Mouse (Mus musculus): ENCODE results near the gene Dhx30. TPM values are rescaled to one million over a fixed set of nuclear protein-coding genes. Genes with fewer than 3 reads are reported as not detected.

Dhx30 gene
- polyA plus RNA-seq, 1 experiment from 2014 or later = 106 TPM

- Histone ChIP-seq H3K27ac (no peak overlapping the region), H3K4me2 (no peak overlapping the region), H3K9me3 (no peaks in the 10 kb centered on the region), H3K4me3 (replicated peaks) (no peak overlapping the region), H3K9ac (no peak overlapping the region), H3K27me3 (replicated peaks) (no peaks in the 10 kb centered on the region), H3K4me1 (no peaks in the 10 kb centered on the region), H3K36me3 (peaks cover 25% of the 10 kb centered on the region)
- ATAC-seq (ENCODE audit: insufficient read depth, low FRiP score, low read depth) = no peak
- 77% methylated on average over 8 of the region's 8 CpGs for WGBS
Observed at GRCm38 (mm10) chr9:110037895-110038294, 79.7 kb downstream of the Dhx30 start.

GRCm38 (mm10) chr9:110035091-110035490 lies 82.5 kb downstream of the Dhx30 start:
- H3K4me2 ChIP-seq = no peak overlapping the region
- no peaks in the 10 kb centered on the region for H3K4me1 ChIP-seq
- H3K27ac ChIP-seq = no peak overlapping the region
- H3K4me3 ChIP-seq (replicated peaks) = no peak overlapping the region
- H3K9me3 ChIP-seq = no peaks in the 10 kb centered on the region
- no peak overlapping the region for H3K9ac ChIP-seq
- peaks cover 28% of the 10 kb centered on the region for H3K36me3 ChIP-seq
- no peaks in the 10 kb centered on the region for H3K27me3 ChIP-seq (replicated peaks)
- no peak for ATAC-seq (ENCODE audit: insufficient read depth, low FRiP score, low read depth)
- 87% methylated on average over 4 of the region's 4 CpGs for WGBS

Other genes with a start within 250 kb of the Dhx30 start
- 28.8 and 33.2 TPM in 2 replicates for gene Cdc25a, start 242.3 kb downstream of the Dhx30 start, polyA plus RNA-seq (2015; fragmentation: Nextera tagmentation; extraction: Ambion mirVana)
- gene Map4, start 186.4 kb downstream of the Dhx30 start, polyA plus RNA-seq (2015; fragmentation: Nextera tagmentation; extraction: Ambion mirVana) = 55.6 and 63.8 TPM in 2 replicates
- 94.3 and 99.5 TPM in 2 replicates for gene Smarcc1, start 122 bp downstream of the Dhx30 start, polyA plus RNA-seq (2015; fragmentation: Nextera tagmentation; extraction: Ambion mirVana)
- gene Cspg5, start 126.0 kb upstream of the Dhx30 start, polyA plus RNA-seq (2015; fragmentation: Nextera tagmentation; extraction: Ambion mirVana) = 4.3 and 5.1 TPM in 2 replicates
- 21.0 and 22.8 TPM in 2 replicates for gene Elp6, start 187.3 kb upstream of the Dhx30 start, polyA plus RNA-seq (2015; fragmentation: Nextera tagmentation; extraction: Ambion mirVana)
- gene Scap, start 215.5 kb upstream of the Dhx30 start, polyA plus RNA-seq (2015; fragmentation: Nextera tagmentation; extraction: Ambion mirVana) = 38.1 and 38.5 TPM in 2 replicates

Measured in stomach, embryonic 15.5 days (tissue).